Mouse (Mus musculus) heart, adult 2 months (tissue): Measurements from ENCODE around the gene Luzp2.
"Not testable (repeated sequence)": the region's sequence is repeated elsewhere in the genome, so short reads cannot be mapped to it uniquely, and the experiment has no call there.

Source experiments
- CTCF ChIP-seq: fragments of 200-600 bp; IDR thresholded peaks from 2 replicates; pipeline ENCODE4 v1.8.1; 2022; ENCODE audit warnings: antibody characterized with exemption, mild to moderate bottlenecking, moderate library complexity
- EP300 ChIP-seq: fragments of 200-500 bp; IDR thresholded peaks from 2 replicates; pipeline ENCODE4 v1.6.1; 2011; ENCODE audit warnings: low read depth, low read length, control low read depth; ENCODE audit not compliant: insufficient read depth
- POLR2A ChIP-seq: fragments of 200-500 bp; IDR thresholded peaks from 2 replicates; pipeline ENCODE4 v1.6.1; 2011; ENCODE audit warnings: mild to moderate bottlenecking, low read depth, low read length, control low read depth; ENCODE audit not compliant: insufficient read depth

GRCm38 (mm10) chr7:55133850-55134249 lies 298.6 kb downstream of the Luzp2 start:
- TF ChIP-seq CTCF, POLR2A, EP300: not testable (repeated sequence)
